Mouse (Mus musculus): ENCODE results near the gene Traf3ip1. TPM values are rescaled to one million over a fixed set of nuclear protein-coding genes. Genes with fewer than 3 reads are reported as not detected.

The Traf3ip1 gene
- polyA plus RNA-seq, 1 experiment from 2014 or later = 7.7 TPM

DNA sequence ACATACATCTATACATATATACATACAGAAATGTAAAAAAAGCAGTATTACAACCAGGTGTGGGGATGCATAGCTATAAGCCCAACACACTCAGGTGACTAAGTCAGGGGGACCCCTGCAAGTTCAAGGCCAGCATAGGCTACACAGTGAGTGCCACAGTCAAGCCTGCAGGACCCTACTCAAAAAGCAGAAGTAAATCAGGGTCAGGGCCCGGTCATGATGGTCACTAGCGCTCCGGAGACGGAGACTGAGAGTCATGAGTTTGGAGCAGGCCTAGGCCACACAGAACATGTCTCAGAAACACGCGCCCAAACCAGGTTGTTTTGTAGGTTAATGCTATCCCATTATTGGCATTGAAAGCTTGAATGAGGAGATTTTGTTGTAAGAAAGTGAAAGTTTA, 4.1 kb downstream of the Traf3ip1 start:
- 94% methylated on average over 6 of the region's 6 CpGs for WGBS
- no peaks in the 10 kb centered on the region for H3K27me3 ChIP-seq (ENCODE audit: control insufficient read depth, insufficient read depth, low read length)
- no peak overlapping the region for H3K9ac ChIP-seq (ENCODE audit: low read depth, low read length)
- DNase-seq (ENCODE audit: low spot score) = no peak
- H3K27ac ChIP-seq (ENCODE audit: low read depth, low read length) = no peak overlapping the region
- no peak for ATAC-seq (ENCODE audit: low FRiP score)
- H3K36me3 ChIP-seq (ENCODE audit: control insufficient read depth, insufficient read depth, low read length) = peaks cover 4% of the 10 kb centered on the region; the same call in 1 of the 2 replicates
- H3K4me1 ChIP-seq (replicated peaks; ENCODE audit: control insufficient read depth, insufficient read depth, low read length) = peaks cover 4% of the 10 kb centered on the region; the same call in 1 of the 2 replicates
- no peak overlapping the region for H3K4me2 ChIP-seq (replicated peaks; ENCODE audit: low read depth, low read length)
- no peak overlapping the region for H3K4me3 ChIP-seq (ENCODE audit: low read depth, low read length)
- H3K9me3 ChIP-seq (ENCODE audit: control insufficient read depth, low read length) = no peaks in the 10 kb centered on the region

- no peak for DNase-seq (ENCODE audit: low spot score)
- Histone ChIP-seq H3K27ac (ENCODE audit: low read depth, low read length) (no peak overlapping the region), H3K9me3 (ENCODE audit: control insufficient read depth, low read length) (no peaks in the 10 kb centered on the region), H3K4me3 (ENCODE audit: low read depth, low read length) (no peak overlapping the region), H3K4me2 (replicated peaks; ENCODE audit: low read depth, low read length) (no peak overlapping the region), H3K36me3 (ENCODE audit: control insufficient read depth, insufficient read depth, low read length) (peaks cover 4% of the 10 kb centered on the region), H3K9ac (ENCODE audit: low read depth, low read length) (no peak overlapping the region), H3K4me1 (replicated peaks; ENCODE audit: control insufficient read depth, insufficient read depth, low read length) (no peaks in the 10 kb centered on the region), H3K27me3 (ENCODE audit: control insufficient read depth, insufficient read depth, low read length) (no peaks in the 10 kb centered on the region)
- no peak for ATAC-seq (ENCODE audit: low FRiP score)
- WGBS = 82% methylated on average over 3 of the region's 3 CpGs
Measured at GRCm38 (mm10) chr1:91504615-91505014, 10.2 kb downstream of the Traf3ip1 start.

DNA sequence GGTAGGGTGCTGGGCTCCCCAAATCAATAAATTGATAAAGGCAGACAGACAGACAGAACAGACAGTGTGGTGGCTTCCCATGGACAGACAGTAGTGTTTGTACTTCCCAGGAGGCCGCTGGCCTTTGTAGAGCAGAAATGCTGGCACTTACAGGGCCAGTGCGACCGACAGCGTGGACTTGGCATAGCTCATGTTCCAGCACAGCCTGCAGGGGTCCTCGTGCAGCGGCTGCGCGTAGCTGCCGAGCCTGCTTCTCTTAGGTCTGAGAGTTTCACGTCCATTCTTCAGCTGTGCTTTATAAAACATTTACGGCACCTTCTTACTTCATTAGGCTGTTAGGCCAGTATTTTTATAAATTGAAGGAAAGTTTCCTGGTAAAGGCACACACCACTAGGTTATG, 20.5 kb downstream of the Traf3ip1 start:
- Histone ChIP-seq H3K27me3 (ENCODE audit: control insufficient read depth, insufficient read depth, low read length) (no peaks in the 10 kb centered on the region), H3K36me3 (ENCODE audit: control insufficient read depth, insufficient read depth, low read length) (peaks cover under 1% of the 10 kb centered on the region; the same call in 1 of the 2 replicates), H3K4me1 (replicated peaks; ENCODE audit: control insufficient read depth, insufficient read depth, low read length) (no peaks in the 10 kb centered on the region), H3K9me3 (ENCODE audit: control insufficient read depth, low read length) (no peaks in the 10 kb centered on the region), H3K27ac (ENCODE audit: low read depth, low read length) (no peak overlapping the region), H3K4me3 (ENCODE audit: low read depth, low read length) (no peak overlapping the region), H3K4me2 (replicated peaks; ENCODE audit: low read depth, low read length) (no peak overlapping the region), H3K9ac (ENCODE audit: low read depth, low read length) (no peak overlapping the region)
- WGBS = 84% methylated on average over 11 of the region's 11 CpGs
- DNase-seq (ENCODE audit: low spot score) (no peak), ATAC-seq (ENCODE audit: low FRiP score) (no peak)

GRCm38 (mm10) chr1:91515642-91516041, 21.2 kb downstream of the Traf3ip1 start:
- Histone ChIP-seq H3K27ac (ENCODE audit: low read depth, low read length) (no peak overlapping the region), H3K9me3 (ENCODE audit: control insufficient read depth, low read length) (no peaks in the 10 kb centered on the region), H3K4me3 (ENCODE audit: low read depth, low read length) (no peak overlapping the region), H3K36me3 (ENCODE audit: control insufficient read depth, insufficient read depth, low read length) (no peaks in the 10 kb centered on the region), H3K4me1 (replicated peaks; ENCODE audit: control insufficient read depth, insufficient read depth, low read length) (no peaks in the 10 kb centered on the region), H3K27me3 (ENCODE audit: control insufficient read depth, insufficient read depth, low read length) (no peaks in the 10 kb centered on the region), H3K9ac (ENCODE audit: low read depth, low read length) (no peak overlapping the region), H3K4me2 (replicated peaks; ENCODE audit: low read depth, low read length) (no peak overlapping the region)
- no peak for DNase-seq (ENCODE audit: low spot score)
- no peak for ATAC-seq (ENCODE audit: low FRiP score)
- 92% methylated on average over 6 of the region's 6 CpGs for WGBS

GRCm38 (mm10) chr1:91523759-91524158, 29.3 kb downstream of the Traf3ip1 start:
- no peaks in the 10 kb centered on the region for H3K4me1 ChIP-seq (replicated peaks; ENCODE audit: control insufficient read depth, insufficient read depth, low read length)
- H3K4me3 ChIP-seq (ENCODE audit: low read depth, low read length) = no peak overlapping the region
- H3K27ac ChIP-seq (ENCODE audit: low read depth, low read length) = no peak overlapping the region
- 0 out of 2 replicates have a peak, but pooled peaks cover 3% of the 10 kb centered on the region for H3K36me3 ChIP-seq (ENCODE audit: control insufficient read depth, insufficient read depth, low read length)
- H3K27me3 ChIP-seq (ENCODE audit: control insufficient read depth, insufficient read depth, low read length) = no peaks in the 10 kb centered on the region
- H3K9me3 ChIP-seq (ENCODE audit: control insufficient read depth, low read length) = no peaks in the 10 kb centered on the region
- no peak overlapping the region for H3K9ac ChIP-seq (ENCODE audit: low read depth, low read length)
- H3K4me2 ChIP-seq (replicated peaks; ENCODE audit: low read depth, low read length) = no peak overlapping the region
- WGBS = 13% methylated on average over 10 of the region's 10 CpGs
- ATAC-seq (ENCODE audit: low FRiP score) (0 out of 2 replicates have a peak, but pooled peaks have one; percentile 56), DNase-seq (ENCODE audit: low spot score) (peak; percentile 82)

GRCm38 (mm10) chr1:91525838-91526237, 31.4 kb downstream of the Traf3ip1 start:
- WGBS = 87% methylated on average over 14 of the region's 14 CpGs
- ATAC-seq (ENCODE audit: low FRiP score) (no peak), DNase-seq (ENCODE audit: low spot score) (no peak)
- Histone ChIP-seq H3K9ac (ENCODE audit: low read depth, low read length) (no peak overlapping the region), H3K4me3 (ENCODE audit: low read depth, low read length) (no peak overlapping the region), H3K36me3 (ENCODE audit: control insufficient read depth, insufficient read depth, low read length) (0 out of 2 replicates have a peak, but pooled peaks cover 3% of the 10 kb centered on the region), H3K27me3 (ENCODE audit: control insufficient read depth, insufficient read depth, low read length) (no peaks in the 10 kb centered on the region), H3K9me3 (ENCODE audit: control insufficient read depth, low read length) (no peaks in the 10 kb centered on the region), H3K4me2 (replicated peaks; ENCODE audit: low read depth, low read length) (no peak overlapping the region), H3K4me1 (replicated peaks; ENCODE audit: control insufficient read depth, insufficient read depth, low read length) (no peaks in the 10 kb centered on the region), H3K27ac (ENCODE audit: low read depth, low read length) (no peak overlapping the region)

DNA sequence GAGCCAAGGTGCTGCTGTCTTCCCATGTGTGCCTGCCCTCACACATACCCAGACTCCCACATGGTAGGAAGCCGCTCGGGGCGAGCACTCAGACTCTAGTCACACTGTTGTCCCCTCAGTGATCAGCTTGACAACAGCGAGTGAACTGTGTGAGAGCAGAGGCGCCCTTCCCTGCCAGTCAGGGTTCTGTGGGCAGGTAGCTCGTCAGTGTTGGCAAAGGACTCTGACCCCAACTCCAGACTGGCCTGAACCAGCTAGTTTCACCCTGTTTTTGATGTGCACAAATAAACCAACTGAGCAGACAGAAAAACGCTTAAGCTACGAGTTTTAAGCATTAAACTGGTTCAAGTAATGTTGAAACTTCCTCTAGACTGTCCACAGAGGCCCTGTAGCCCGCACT, 35.7 kb downstream of the Traf3ip1 start:
- Histone ChIP-seq H3K27me3 (ENCODE audit: control insufficient read depth, insufficient read depth, low read length) (no peaks in the 10 kb centered on the region), H3K4me2 (replicated peaks; ENCODE audit: low read depth, low read length) (no peak overlapping the region), H3K27ac (ENCODE audit: low read depth, low read length) (no peak overlapping the region), H3K9ac (ENCODE audit: low read depth, low read length) (no peak overlapping the region), H3K4me1 (replicated peaks; ENCODE audit: control insufficient read depth, insufficient read depth, low read length) (no peaks in the 10 kb centered on the region), H3K4me3 (ENCODE audit: low read depth, low read length) (no peak overlapping the region), H3K9me3 (ENCODE audit: control insufficient read depth, low read length) (no peaks in the 10 kb centered on the region), H3K36me3 (ENCODE audit: control insufficient read depth, insufficient read depth, low read length) (no peaks in the 10 kb centered on the region)
- ATAC-seq (ENCODE audit: low FRiP score) (no peak), DNase-seq (ENCODE audit: low spot score) (no peak)
- WGBS = 87% methylated on average over 9 of the region's 9 CpGs

GRCm38 (mm10) chr1:91532243-91532642, 37.8 kb downstream of the Traf3ip1 start:
- H3K4me2 ChIP-seq (replicated peaks; ENCODE audit: low read depth, low read length) = no peak overlapping the region
- ATAC-seq (ENCODE audit: low FRiP score) (no peak), DNase-seq (ENCODE audit: low spot score) (no peak)
- H3K27me3 ChIP-seq (ENCODE audit: control insufficient read depth, insufficient read depth, low read length) = no peaks in the 10 kb centered on the region
- H3K9ac ChIP-seq (ENCODE audit: low read depth, low read length) = no peak overlapping the region
- WGBS = 89% methylated on average over 4 of the region's 4 CpGs
- H3K4me3 ChIP-seq (ENCODE audit: low read depth, low read length) = no peak overlapping the region
- no peaks in the 10 kb centered on the region for H3K4me1 ChIP-seq (replicated peaks; ENCODE audit: control insufficient read depth, insufficient read depth, low read length)
- H3K36me3 ChIP-seq (ENCODE audit: control insufficient read depth, insufficient read depth, low read length) = no peaks in the 10 kb centered on the region
- no peak overlapping the region for H3K27ac ChIP-seq (ENCODE audit: low read depth, low read length)
- H3K9me3 ChIP-seq (ENCODE audit: control insufficient read depth, low read length) = no peaks in the 10 kb centered on the region

DNA sequence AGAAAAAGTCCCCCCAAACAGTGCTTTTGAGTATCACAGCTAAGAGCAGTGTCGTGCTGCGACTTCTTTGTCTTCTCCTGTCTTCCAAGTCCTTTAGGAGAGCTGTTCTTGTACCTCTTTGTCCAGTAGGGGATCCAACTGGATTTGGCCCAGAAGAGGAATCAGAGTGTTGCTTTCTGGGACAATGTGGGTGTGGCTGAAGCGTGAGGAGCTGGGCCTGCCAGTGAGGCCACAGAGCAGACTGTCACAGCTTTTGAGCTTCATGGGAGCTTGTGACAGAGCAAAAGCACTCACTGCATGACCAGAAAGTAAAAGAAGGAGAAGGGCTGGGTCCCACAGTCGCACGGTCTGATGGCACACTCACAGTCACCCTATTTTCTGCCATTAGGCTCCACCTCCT, 38.4 kb downstream of the Traf3ip1 start:
- H3K4me2 ChIP-seq (replicated peaks; ENCODE audit: low read depth, low read length) = no peak overlapping the region
- H3K27me3 ChIP-seq (ENCODE audit: control insufficient read depth, insufficient read depth, low read length) = peaks cover 2% of the 10 kb centered on the region
- H3K9me3 ChIP-seq (ENCODE audit: control insufficient read depth, low read length) = no peaks in the 10 kb centered on the region
- H3K27ac ChIP-seq (ENCODE audit: low read depth, low read length) = no peak overlapping the region
- 86% methylated on average over 5 of the region's 5 CpGs for WGBS
- ATAC-seq (ENCODE audit: low FRiP score) = no peak
- H3K4me1 ChIP-seq (replicated peaks; ENCODE audit: control insufficient read depth, insufficient read depth, low read length) = no peaks in the 10 kb centered on the region
- no peaks in the 10 kb centered on the region for H3K36me3 ChIP-seq (ENCODE audit: control insufficient read depth, insufficient read depth, low read length)
- DNase-seq (ENCODE audit: low spot score) = no peak
- no peak overlapping the region for H3K4me3 ChIP-seq (ENCODE audit: low read depth, low read length)
- H3K9ac ChIP-seq (ENCODE audit: low read depth, low read length) = no peak overlapping the region

Measured in hindbrain, embryonic 11.5 days (tissue).